Mouse (Mus musculus): ENCODE data around the gene Pecam1.
"Not testable (repeated sequence)": the region's sequence is repeated elsewhere in the genome, so short reads cannot be mapped to it uniquely, and the experiment has no call there.

The Pecam1 gene

GRCm38 (mm10) chr11:106623629-106624028 is 126.8 kb downstream of the Pecam1 start:
- no peak for DNase-seq (ENCODE audit: low spot score)

- DNase-seq (ENCODE audit: low spot score), result no peak
Observed at GRCm38 (mm10) chr11:106622056-106622455, 128.4 kb downstream of the Pecam1 start.

- DNase-seq (ENCODE audit: low spot score), result not testable (repeated sequence)
Observed at GRCm38 (mm10) chr11:106618768-106619167, 131.7 kb downstream of the Pecam1 start.

GRCm38 (mm10) chr11:106617821-106618580 is 132.4 kb downstream of the Pecam1 start:
- DNase-seq (ENCODE audit: low spot score), result no peak

GRCm38 (mm10) chr11:106615561-106615960 is 134.9 kb downstream of the Pecam1 start:
- DNase-seq (ENCODE audit: low spot score), result no peak

- DNase-seq (ENCODE audit: low spot score), result no peak
Observed at GRCm38 (mm10) chr11:106614339-106614645, 136.1 kb downstream of the Pecam1 start.

- DNase-seq (ENCODE audit: low spot score), result peak; percentile 51
Observed at GRCm38 (mm10) chr11:106613638-106614338, 136.6 kb downstream of the Pecam1 start.

GRCm38 (mm10) chr11:106612961-106613637 is 137.3 kb downstream of the Pecam1 start, which contains the start of gene Tex2:
TSS of gene Tex2 (minus strand) at chr11:106613423.
- peak; percentile 97 for DNase-seq (ENCODE audit: low spot score)

- DNase-seq (ENCODE audit: low spot score), result peak; percentile 76
Observed at GRCm38 (mm10) chr11:106612209-106612960, 138.0 kb downstream of the Pecam1 start.

GRCm38 (mm10) chr11:106609731-106610130 is 140.7 kb downstream of the Pecam1 start:
- DNase-seq (ENCODE audit: low spot score), result no peak

GRCm38 (mm10) chr11:106607316-106607715 is 143.1 kb downstream of the Pecam1 start:
- no peak for DNase-seq (ENCODE audit: low spot score)

- DNase-seq (ENCODE audit: low spot score), result no peak
Observed at GRCm38 (mm10) chr11:106606042-106606441, 144.4 kb downstream of the Pecam1 start.
